Mouse (Mus musculus) lung, postnatal 0 days (tissue): ENCODE results near the gene Ccdc70.

ENCODE experiments used
- CTCF ChIP-seq: IDR thresholded peaks from 2 replicates; pipeline ENCODE4 v1.5.1; 2016; ENCODE audit warnings: antibody characterized with exemption, mild to moderate bottlenecking
- EP300 ChIP-seq: IDR thresholded peaks from 2 replicates; pipeline ENCODE4 v1.6.1; 2016; ENCODE audit warnings: antibody characterized with exemption, mild to moderate bottlenecking, control low read depth

DNA sequence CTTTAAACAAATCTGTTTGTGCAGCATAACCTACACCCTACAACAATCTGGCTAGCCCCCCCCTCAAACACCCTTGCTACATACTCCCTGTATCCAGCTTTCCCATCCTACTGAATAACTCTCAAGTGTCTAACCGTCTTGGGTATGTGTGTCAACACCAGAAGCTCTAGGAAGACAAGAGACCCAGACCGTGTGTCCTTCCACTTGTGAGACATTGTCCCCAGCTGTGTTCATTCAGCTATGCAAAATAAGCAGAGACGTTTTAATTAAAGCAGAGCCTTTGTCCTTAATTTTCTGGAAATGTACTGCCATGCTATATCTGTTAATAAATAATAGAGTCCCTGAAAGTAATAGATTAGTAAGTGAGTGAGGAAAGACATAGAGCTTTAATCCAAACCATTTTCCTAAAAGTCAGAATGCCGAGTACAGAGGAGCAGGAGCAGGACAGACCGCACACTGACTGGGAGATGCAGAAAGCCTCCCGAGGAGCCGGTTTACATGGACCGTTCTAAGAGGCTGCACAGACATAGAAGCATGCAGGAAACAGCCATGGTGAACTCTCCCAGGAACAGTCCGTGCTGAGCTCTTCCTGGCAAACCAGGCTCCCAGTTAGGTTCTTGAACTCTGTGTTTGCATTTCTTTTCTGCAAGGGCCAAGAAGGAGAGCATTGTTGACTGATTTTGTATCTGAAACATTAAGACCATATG is 22.1 kb upstream of the Ccdc70 start:
- TF ChIP-seq CTCF (no peak), EP300 (no peak)
